Mouse (Mus musculus): ENCODE results near the gene 1700029P11Rik. TPM values are rescaled to one million over a fixed set of nuclear protein-coding genes. Genes with fewer than 3 reads are reported as not detected.
"Not testable (repeated sequence)": the region's sequence is repeated elsewhere in the genome, so short reads cannot be mapped to it uniquely, and the experiment has no call there.

The 1700029P11Rik gene
- total RNA-seq, 2 experiments from 2014 or later, result not detected

- DNase-seq, result no peak
These were observed 22.7 kb upstream of the 1700029P11Rik start for GRCm38 (mm10) chr15:81957598-81957997.

- DNase-seq, result no peak
These were observed 21.4 kb upstream of the 1700029P11Rik start for GRCm38 (mm10) chr15:81958906-81959305.

GRCm38 (mm10) chr15:81960171-81961077, 19.9 kb upstream of the 1700029P11Rik start, which contains the start of gene Pmm1:
TSS of gene Pmm1 (minus strand) at chr15:81960930.
- peak; percentile 99 for DNase-seq

GRCm38 (mm10) chr15:81961078-81961451, 19.3 kb upstream of the 1700029P11Rik start:
- no peak for DNase-seq

- no peak for DNase-seq
These were observed 16.1 kb upstream of the 1700029P11Rik start for GRCm38 (mm10) chr15:81964262-81964661.

- DNase-seq, result no peak
These were observed 15.3 kb upstream of the 1700029P11Rik start for GRCm38 (mm10) chr15:81964980-81965545.

GRCm38 (mm10) chr15:81966062-81966829, 14.1 kb upstream of the 1700029P11Rik start:
- no peak for DNase-seq

- no peak for DNase-seq
These were observed 12.5 kb upstream of the 1700029P11Rik start for GRCm38 (mm10) chr15:81967821-81968220.

GRCm38 (mm10) chr15:81968447-81968846, 11.9 kb upstream of the 1700029P11Rik start:
- DNase-seq, result no peak

- DNase-seq, result no peak
These were observed 11.2 kb upstream of the 1700029P11Rik start for GRCm38 (mm10) chr15:81969173-81969572.

- not testable (repeated sequence) for DNase-seq
These were observed 10.7 kb upstream of the 1700029P11Rik start for GRCm38 (mm10) chr15:81969635-81970034.

GRCm38 (mm10) chr15:81970498-81970897, 9.8 kb upstream of the 1700029P11Rik start:
- DNase-seq, result not testable (repeated sequence)

GRCm38 (mm10) chr15:81975156-81975555, 5.2 kb upstream of the 1700029P11Rik start:
- DNase-seq, result not testable (repeated sequence)

- no peak for DNase-seq
These were observed 1.8 kb downstream of the 1700029P11Rik start for GRCm38 (mm10) chr15:81982173-81982572.

- no peak for DNase-seq
These were observed 5.2 kb downstream of the 1700029P11Rik start for GRCm38 (mm10) chr15:81985267-81986161.

- DNase-seq, result peak; percentile 67
These were observed 7.3 kb downstream of the 1700029P11Rik start, which contains the start of gene Xrcc6 for GRCm38 (mm10) chr15:81987646-81988045. TSS of gene Xrcc6 (plus strand) at chr15:81987835.

- peak; percentile 95 for DNase-seq
These were observed 9.2 kb downstream of the 1700029P11Rik start for GRCm38 (mm10) chr15:81989371-81990062.

- peak; percentile 37 for DNase-seq
These were observed 10.2 kb downstream of the 1700029P11Rik start for GRCm38 (mm10) chr15:81990549-81990948.

- DNase-seq, result no peak
These were observed 13.7 kb downstream of the 1700029P11Rik start for GRCm38 (mm10) chr15:81993992-81994391.

- no peak for DNase-seq
These were observed 23.9 kb downstream of the 1700029P11Rik start for GRCm38 (mm10) chr15:82004257-82004656.

GRCm38 (mm10) chr15:82011947-82012346, 31.6 kb downstream of the 1700029P11Rik start:
- DNase-seq, result peak; percentile 49
